Mouse (Mus musculus) limb, embryonic 11.5 days (tissue): ENCODE measurements around the gene Dnah17. TPM values are rescaled to one million over a fixed set of nuclear protein-coding genes. Genes with fewer than 3 reads are reported as not detected.

Experiments used
- ATAC-seq: fragments of 200-750 bp; cut with Nextera tagmentation; 2 replicates; pipeline ENCODE4 v1.8.0; 2017; ENCODE audit warnings: low read depth; ENCODE audit not compliant: insufficient number of reproducible peaks, low FRiP score, low TSS enrichment
- DNase-seq: peaks from one replicate; pipeline ENCODE4 v3.0.0-alpha.2; 2015; ENCODE audit warnings: low spot score
- H3K27ac ChIP-seq: fragments of 300-500 bp; sonication (generic); replicated peaks from 2 replicates; pipeline ENCODE4 v1.5.1; 2014; ENCODE audit warnings: low read depth, mild to moderate bottlenecking, low read length
- H3K27me3 ChIP-seq: fragments of 300-500 bp; sonication (generic); 2 replicates; pipeline ENCODE4 v1.6.1; 2014; ENCODE audit warnings: mild to moderate bottlenecking, low read length, mixed read lengths; ENCODE audit not compliant: control insufficient read depth, insufficient read depth
- H3K36me3 ChIP-seq: fragments of 300-500 bp; sonication (generic); 2 replicates; pipeline ENCODE4 v1.6.1; 2014; ENCODE audit warnings: mild to moderate bottlenecking, low read length, moderate library complexity, mixed read lengths; ENCODE audit not compliant: control insufficient read depth, insufficient read depth
- H3K4me1 ChIP-seq: fragments of 300-500 bp; sonication (generic); 2 replicates; pipeline ENCODE4 v1.6.1; 2014; ENCODE audit warnings: low read length, mixed read lengths; ENCODE audit not compliant: control insufficient read depth, insufficient read depth
- H3K4me2 ChIP-seq: fragments of 300-500 bp; sonication (generic); 2 replicates; pipeline ENCODE4 v1.6.1; 2014; ENCODE audit warnings: low read depth, mild to moderate bottlenecking, moderate library complexity; ENCODE audit not compliant: severe bottlenecking
- H3K4me3 ChIP-seq: fragments of 300-500 bp; sonication (generic); 2 replicates; pipeline ENCODE4 v1.5.1; 2014; ENCODE audit warnings: low read depth, low read length
- H3K9ac ChIP-seq: fragments of 300-500 bp; sonication (generic); 2 replicates; pipeline ENCODE4 v1.6.1; 2014; ENCODE audit warnings: mild to moderate bottlenecking, low read length
- H3K9me3 ChIP-seq: fragments of 300-500 bp; sonication (generic); 2 replicates; pipeline ENCODE4 v1.6.1; 2016; ENCODE audit warnings: low read length; ENCODE audit not compliant: control insufficient read depth
- WGBS: fragments of 180-500 bp; shearing (Covaris S2); extraction: QIAGEN DNeasy Blood & Tissue Kit; methylation state at CpG from one replicate; pipeline ENCODE4 v1.1.7; 2014; 5-methylcytosine and 5-hydroxymethylcytosine counted together
- polyA plus RNA-seq: library from polyadenylated mRNA; unstranded; fragments of >200 nt; fragmentation: Nextera tagmentation; extraction: Ambion mirVana; gene quantifications from 2 replicates; pipeline ENCODE4 v1.2.1, GENCODE M21; 2014

The Dnah17 gene
- polyA plus RNA-seq, 1 experiment from 2014 or later, result 0.11 TPM

DNA sequence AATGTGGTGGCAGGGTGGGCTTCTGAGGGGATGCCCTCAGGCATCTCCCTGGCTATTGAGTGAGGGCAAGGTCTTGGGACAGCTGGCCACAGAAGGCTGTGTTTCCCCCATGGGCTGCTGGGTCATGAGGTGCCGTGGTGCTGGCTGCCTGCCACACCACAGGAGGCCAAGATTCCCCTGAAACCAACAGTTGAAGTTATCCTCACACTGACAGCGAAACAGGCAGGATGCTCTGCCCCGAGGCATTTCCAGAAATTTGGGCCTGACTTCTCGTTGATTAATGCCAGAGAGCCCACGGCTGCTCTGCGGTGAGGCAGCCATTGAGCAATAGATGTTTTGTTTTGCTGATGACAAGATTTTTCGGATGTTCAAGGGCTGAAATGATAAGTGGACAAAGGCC is 151.0 kb downstream of the Dnah17 start:
- no peaks in the 10 kb centered on the region for H3K9me3 ChIP-seq
- no peaks in the 10 kb centered on the region for H3K27me3 ChIP-seq
- peaks cover 18% of the 10 kb centered on the region for H3K4me1 ChIP-seq
- 67% methylated on average over 7 of the region's 7 CpGs for WGBS
- no peak overlapping the region for H3K9ac ChIP-seq
- H3K4me3 ChIP-seq, result no peak overlapping the region
- H3K36me3 ChIP-seq, result no peaks in the 10 kb centered on the region
- no peak overlapping the region for H3K4me2 ChIP-seq
- H3K27ac ChIP-seq, result no peak overlapping the region
- DNase-seq (no peak), ATAC-seq (no peak)

DNA sequence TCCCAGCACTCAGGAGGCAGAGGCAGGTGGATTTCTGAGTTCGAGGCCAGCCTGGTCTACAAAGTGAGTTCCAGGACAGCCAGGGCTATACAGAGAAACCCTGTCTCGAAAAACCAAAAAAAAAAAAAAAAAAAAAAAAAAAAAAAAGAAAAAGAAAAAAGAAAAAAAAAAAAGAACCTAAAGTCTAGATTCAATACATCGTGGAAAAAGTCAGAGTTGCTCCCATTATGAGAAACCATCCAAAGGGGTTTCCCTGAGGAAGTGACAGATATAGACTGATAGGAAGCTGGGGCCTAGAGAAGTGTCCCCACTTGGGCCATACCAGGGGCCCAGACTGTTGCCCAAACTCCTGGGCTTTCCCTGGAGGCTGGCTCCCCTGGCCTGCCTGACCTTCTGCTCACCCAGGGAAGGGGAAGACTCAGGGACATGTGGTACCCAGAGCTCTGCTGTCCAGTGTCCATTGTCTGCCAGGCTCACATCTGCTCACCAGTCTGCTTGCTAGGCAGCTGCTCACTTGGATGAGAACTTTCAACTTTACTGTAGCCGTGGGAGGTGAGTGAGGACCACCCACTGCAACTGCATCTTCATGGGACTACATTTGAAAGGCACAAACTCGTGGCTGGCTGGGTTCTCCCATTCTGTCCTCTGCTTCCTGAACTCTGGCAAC is 152.6 kb downstream of the Dnah17 start:
- peaks cover 20% of the 10 kb centered on the region for H3K4me1 ChIP-seq
- 62% methylated on average over 4 of the region's 5 CpGs for WGBS
- no peak overlapping the region for H3K27ac ChIP-seq
- H3K4me2 ChIP-seq, result no peak overlapping the region
- no peak overlapping the region for H3K4me3 ChIP-seq
- ATAC-seq (no peak), DNase-seq (no peak)
- H3K27me3 ChIP-seq, result no peaks in the 10 kb centered on the region
- H3K9me3 ChIP-seq, result no peaks in the 10 kb centered on the region
- no peaks in the 10 kb centered on the region for H3K36me3 ChIP-seq
- no peak overlapping the region for H3K9ac ChIP-seq

DNA sequence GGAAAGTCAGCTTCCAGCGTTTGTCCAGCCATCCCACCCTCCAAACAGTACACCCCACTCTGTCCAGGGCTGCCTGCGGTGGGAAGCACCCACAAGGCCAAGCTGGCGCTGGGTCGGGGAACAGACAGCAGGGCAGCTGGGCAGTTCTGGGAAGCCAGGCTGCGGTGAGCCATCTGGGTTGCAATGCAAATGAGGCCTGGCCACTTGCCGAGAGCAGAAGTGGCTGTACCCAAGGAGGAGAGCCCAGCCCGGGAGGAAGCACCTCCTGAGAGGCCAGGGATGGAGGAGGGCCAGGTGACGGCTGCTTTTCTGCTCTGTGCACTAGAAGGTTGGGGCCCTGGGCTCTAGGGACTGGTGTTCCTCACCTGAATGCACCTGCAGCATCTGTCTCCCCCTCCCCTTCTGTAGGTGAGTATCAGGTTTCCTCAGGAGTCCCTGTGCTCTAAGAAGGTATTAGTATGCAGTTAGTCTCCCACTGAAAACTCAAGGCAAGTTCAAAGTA is 154.3 kb downstream of the Dnah17 start:
- H3K9ac ChIP-seq, result 0 out of 2 replicates have a peak overlapping the region, but pooled peaks have one; percentile 1
- ATAC-seq, result peak; percentile 31; the same call in 1 of the 2 replicates
- 16% methylated on average over 8 of the region's 8 CpGs for WGBS
- no peaks in the 10 kb centered on the region for H3K27me3 ChIP-seq
- no peaks in the 10 kb centered on the region for H3K36me3 ChIP-seq
- H3K4me1 ChIP-seq, result peaks cover 20% of the 10 kb centered on the region
- H3K9me3 ChIP-seq, result no peaks in the 10 kb centered on the region
- 0 out of 2 replicates have a peak overlapping the region, but pooled peaks have one; percentile 36 for H3K27ac ChIP-seq
- H3K4me2 ChIP-seq, result no peak overlapping the region; the same call in 1 of the 2 replicates
- H3K4me3 ChIP-seq, result no peak overlapping the region
- DNase-seq, result peak; percentile 44

DNA sequence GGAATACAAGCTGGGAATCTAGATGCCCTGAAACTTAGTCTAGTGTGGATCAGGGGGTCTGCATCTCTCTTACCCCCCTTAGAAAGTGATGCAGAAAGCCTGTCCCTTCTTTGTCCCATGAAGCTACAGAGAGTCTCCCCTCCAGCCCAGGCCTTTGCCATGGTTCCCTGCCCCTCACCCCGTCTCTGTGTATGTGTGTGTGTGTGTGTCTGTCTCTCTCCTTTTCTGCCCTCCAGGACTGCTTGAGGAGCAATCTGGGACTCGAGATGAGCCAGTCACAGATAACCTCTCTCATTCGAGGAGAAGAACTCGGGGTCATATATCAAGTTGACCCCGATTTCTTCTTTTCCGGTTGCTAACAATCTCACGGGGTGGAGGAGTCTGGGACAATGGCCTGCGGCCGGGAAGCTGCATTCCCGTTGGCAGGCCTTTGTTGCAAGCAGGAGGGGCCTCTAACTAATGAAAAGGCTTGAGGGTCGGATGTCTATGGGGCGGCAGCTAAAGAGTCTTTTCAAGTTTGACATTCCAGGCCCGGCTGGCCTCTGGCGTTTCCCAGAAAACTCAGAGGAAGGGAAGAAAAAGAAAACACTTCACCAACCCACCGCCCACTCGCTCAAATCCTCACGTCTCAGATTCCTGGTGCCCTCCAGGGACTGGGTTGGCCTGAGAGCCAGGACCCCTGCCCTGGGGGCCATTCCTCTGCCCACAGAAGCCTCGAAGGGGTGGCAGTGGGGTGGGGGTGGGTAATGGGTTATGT is 155.0 kb downstream of the Dnah17 start:
- Histone ChIP-seq H3K4me2 (no peak overlapping the region; the same call in none of the 2 replicates), H3K27me3 (no peaks in the 10 kb centered on the region), H3K4me1 (peaks cover 20% of the 10 kb centered on the region), H3K27ac (peak overlapping the region; percentile 36; the same call in 1 of the 2 replicates), H3K36me3 (no peaks in the 10 kb centered on the region), H3K9me3 (no peaks in the 10 kb centered on the region), H3K9ac (peak overlapping the region; percentile 1; the same call in 1 of the 2 replicates), H3K4me3 (no peak overlapping the region)
- no peak for ATAC-seq
- 11% methylated on average over 18 of the region's 18 CpGs for WGBS
- DNase-seq, result peak; percentile 44

DNA sequence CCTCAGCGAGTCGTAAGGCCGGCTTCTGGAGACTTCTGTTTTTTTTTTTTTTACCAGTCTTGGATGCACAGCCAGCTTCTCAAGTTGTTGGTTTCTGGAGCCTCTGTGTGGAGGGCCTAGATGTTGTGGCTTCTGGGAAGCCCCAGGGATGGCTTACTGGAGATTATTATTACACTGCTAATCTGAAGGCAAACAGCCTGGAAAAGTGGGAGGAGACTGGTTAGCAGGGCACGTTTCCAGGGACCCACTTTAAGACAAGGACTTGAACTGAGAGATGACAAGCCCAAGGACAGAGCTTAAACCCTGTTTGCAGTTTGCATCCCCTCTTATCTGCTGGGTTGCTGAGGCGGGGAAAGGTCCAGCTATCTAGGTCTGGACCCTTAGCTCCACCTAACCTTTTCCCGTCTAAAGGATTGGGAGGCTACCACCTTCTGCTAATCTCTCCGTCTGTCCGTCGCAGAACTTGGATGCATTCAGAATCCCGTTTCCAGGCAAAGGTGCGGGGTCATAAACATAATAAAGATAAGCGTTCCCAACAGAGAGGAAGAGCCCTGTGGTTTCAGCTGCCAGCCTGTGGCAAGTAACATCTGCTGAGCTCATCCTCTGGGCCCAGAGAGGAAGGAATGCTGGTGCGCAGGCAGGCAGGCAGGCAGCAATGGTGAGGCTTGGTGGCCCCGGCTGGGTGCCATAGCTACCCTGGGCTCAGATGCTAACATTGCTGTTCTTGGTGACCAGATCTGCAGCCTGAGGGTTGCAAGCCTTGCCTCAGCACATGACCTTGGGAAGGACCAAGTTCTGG is 155.9 kb downstream of the Dnah17 start:
- Histone ChIP-seq H3K9me3 (no peaks in the 10 kb centered on the region), H3K9ac (no peak overlapping the region), H3K36me3 (no peaks in the 10 kb centered on the region), H3K27ac (no peak overlapping the region), H3K4me2 (no peak overlapping the region; the same call in 1 of the 2 replicates), H3K27me3 (no peaks in the 10 kb centered on the region), H3K4me3 (no peak overlapping the region), H3K4me1 (peaks cover 20% of the 10 kb centered on the region)
- DNase-seq (peak; percentile 21), ATAC-seq (no peak)
- 41% methylated on average over 14 of the region's 14 CpGs for WGBS

DNA sequence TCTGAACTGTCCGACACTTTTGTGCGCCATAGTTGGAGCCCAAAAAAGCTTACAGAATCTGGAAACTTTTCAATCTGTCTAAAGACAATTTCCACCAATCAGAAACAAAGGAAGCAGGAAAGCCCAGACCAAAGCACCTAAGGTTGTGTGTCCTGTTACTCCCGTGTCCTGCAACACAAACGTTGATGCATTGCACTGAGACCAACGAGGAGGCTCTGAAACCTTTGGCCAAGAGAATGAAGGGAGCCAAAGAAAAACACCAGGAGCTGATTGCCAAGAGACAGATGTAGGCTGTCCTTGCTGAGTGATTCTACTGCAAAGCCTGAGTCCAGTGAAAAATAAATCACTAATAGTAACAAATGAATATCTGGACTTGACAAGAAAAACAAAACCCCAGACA is 156.9 kb downstream of the Dnah17 start:
- Histone ChIP-seq H3K9ac (no peak overlapping the region), H3K9me3 (no peaks in the 10 kb centered on the region), H3K36me3 (no peaks in the 10 kb centered on the region), H3K27me3 (no peaks in the 10 kb centered on the region), H3K4me1 (peaks cover 20% of the 10 kb centered on the region), H3K4me2 (no peak overlapping the region), H3K27ac (no peak overlapping the region), H3K4me3 (no peak overlapping the region)
- DNase-seq, result no peak
- WGBS, result 51% methylated on average over 5 of the region's 5 CpGs
- no peak for ATAC-seq

DNA sequence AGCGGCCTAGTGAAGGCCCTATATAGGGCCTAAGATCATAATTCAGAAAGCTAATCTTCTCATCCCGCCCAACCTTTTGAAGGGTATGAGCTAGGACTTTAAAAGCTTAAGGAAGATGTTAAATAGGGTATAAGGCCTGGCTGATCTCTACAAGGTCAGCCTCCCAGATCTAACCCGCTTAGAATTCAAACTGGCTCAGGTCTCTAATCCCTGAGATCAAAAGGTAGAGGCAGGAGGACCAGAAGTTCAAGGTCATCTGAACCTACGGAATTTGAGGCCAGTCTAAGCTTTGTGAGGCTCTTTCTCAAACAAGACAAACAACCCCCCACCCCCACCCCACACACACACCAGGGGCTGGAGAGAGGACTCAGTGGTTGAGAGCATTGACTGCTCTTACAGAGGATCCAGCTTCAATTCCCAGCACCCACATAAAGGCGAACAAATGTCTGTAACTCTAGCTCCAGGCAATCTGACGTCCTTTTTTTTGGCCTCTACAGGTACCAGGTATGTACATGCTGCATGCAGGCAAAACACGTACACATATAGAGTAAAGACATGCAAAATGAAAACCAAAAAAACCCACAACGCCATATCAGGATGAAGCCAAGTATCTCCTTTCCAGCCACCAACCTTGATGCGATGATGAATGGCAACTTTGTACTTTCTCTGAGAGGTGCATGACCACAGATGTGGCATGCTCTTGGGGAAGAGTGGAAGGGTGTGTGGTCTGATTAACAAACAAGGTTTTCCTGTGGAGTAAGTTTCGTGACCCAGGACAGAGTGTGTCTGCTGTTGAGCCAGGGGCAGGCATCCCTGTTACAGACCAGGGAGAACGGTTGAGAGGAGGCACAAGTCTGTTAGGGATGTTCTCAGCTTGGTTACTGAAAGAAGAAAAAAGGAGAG is 157.5 kb downstream of the Dnah17 start:
- peaks cover 24% of the 10 kb centered on the region for H3K4me1 ChIP-seq
- no peak for ATAC-seq

More for the DNA sequence above, 157.5 kb downstream of the Dnah17 start:
- Histone ChIP-seq H3K36me3 (no peaks in the 10 kb centered on the region), H3K27me3 (0 out of 2 replicates have a peak, but pooled peaks cover 2% of the 10 kb centered on the region), H3K9me3 (no peaks in the 10 kb centered on the region), H3K27ac (no peak overlapping the region), H3K4me2 (no peak overlapping the region), H3K9ac (no peak overlapping the region), H3K4me3 (no peak overlapping the region)
- DNase-seq, result no peak
- 61% methylated on average over 11 of the region's 11 CpGs for WGBS
